Mouse (Mus musculus): ENCODE results near the gene Wfdc2.
"Not testable (repeated sequence)": the region's sequence is repeated elsewhere in the genome, so short reads cannot be mapped to it uniquely, and the experiment has no call there.

The Wfdc2 gene

DNA sequence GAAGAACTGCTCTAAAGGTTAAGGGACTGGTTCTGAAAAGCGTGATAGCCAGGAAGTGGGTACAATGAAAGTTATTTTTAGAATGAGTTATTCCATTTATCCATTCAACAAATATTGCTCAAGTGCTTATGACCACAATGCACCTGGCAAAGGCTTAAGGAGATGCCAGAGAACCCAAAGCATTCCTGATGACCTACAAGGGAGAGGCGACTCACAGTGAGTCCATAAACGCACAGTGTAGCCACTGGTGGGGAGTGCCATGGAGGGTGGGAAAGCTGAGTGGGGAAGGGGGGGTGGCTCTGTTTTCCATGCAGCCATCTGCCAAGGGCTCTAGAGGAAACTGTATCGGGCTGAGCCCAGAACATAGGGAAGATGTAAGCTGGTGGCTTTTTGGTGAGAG lies 12.9 kb upstream of the Wfdc2 start:
- no peak for DNase-seq (ENCODE audit: low read depth, low spot score)

DNA sequence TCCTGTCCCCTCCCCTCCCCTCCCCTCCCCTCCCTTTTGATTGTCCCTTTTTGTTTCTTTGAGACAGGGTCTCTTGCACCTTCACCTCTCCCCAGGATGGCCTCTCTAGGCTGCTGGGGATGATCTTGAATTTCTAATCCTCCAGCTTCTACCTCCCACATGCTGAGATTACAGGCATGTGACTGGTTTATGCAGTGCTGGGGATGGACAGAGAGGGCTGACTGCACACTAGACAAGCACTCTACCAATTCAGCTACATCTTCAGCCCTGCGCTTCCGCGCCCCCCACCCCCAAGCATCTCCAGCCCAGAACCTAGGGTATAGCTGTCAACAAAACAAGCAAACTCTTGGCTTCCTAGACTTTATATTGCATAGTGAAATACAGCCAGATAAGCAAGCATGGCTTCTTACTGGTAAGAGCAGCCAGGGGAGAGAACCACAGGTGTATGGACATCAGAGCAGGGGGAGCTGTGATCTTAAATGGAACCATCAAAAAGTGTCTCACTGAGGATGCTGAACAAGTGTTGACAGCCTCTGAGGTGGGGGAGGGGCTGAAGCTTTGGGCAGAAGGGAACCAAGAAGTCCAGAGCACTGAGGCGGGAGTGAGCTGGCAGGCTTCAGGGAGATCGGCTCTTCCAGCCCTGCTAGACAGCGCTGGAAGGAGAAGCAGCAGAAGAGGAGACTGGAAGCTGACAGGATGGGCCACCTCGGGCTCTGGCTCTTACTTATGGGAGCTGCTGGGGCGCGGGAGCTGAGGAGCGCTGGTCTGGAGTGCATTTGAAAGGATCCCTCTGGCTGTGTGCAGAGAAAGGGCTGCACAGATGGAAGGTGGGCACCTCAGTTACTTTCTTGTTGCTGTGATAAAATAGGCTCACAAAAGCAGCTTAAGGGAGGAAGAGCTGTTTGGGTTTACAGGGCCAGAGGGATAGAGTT lies 12.0 kb upstream of the Wfdc2 start:
- DNase-seq (ENCODE audit: low read depth, low spot score), result no peak

DNA sequence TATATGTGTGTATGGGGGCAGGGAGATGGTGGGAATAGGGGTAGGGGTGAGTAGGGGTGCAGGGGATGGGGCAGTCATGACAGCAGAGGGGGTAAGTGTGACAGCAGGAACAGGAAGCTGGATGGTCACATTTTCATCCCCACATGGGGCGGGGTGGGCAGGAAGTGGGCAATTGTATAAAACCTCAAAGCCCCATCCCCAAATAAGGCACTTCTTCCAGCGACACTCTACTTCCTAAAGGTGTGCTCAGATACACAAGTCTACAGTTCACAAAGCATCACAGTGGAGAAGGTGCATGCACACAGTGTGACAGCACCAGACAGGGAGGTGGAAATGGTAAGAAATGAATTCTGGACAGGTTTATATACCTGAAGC lies 11.3 kb upstream of the Wfdc2 start:
- peak; percentile 24 for DNase-seq (ENCODE audit: low read depth, low spot score)

DNA sequence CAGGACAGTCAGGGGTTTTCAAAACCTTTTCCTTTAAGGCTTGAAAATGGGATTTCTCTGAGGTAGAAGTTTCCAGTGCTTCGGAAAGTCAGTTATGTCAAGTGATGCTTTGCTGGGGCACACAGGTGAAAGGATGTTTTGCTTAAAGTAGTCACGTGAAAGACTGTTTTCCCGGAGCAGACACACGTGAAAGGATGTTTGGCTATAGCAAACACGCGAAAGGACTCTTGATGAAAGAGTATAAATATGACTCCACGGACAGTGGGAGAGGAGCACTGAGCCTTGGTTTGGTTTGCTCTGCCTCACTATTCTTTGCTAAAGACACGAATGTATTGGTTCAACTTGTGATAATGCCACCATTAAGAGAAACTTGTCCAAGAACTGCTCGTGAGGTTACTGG lies 10.7 kb upstream of the Wfdc2 start:
- no peak for DNase-seq (ENCODE audit: low read depth, low spot score)

DNA sequence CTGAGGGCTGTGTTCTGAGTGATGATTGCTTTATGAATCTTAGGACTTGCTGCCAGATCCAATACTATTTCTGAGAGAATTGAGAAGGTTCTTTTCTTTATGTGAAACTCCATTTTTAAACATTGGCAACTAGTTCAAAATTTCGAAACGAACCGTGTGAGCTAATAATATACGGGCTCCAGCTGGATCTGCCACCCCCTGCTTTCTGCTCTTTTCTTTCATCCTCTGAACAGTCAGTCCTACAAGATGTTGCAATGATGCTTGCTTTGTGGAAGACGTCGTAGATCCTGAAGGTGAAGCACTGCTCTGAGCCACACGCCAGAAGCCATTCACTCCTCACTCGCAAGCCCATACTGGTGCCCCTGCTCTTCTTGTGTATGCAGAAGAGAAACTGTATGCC lies 3.8 kb upstream of the Wfdc2 start:
- DNase-seq (ENCODE audit: low read depth, low spot score), result no peak

DNA sequence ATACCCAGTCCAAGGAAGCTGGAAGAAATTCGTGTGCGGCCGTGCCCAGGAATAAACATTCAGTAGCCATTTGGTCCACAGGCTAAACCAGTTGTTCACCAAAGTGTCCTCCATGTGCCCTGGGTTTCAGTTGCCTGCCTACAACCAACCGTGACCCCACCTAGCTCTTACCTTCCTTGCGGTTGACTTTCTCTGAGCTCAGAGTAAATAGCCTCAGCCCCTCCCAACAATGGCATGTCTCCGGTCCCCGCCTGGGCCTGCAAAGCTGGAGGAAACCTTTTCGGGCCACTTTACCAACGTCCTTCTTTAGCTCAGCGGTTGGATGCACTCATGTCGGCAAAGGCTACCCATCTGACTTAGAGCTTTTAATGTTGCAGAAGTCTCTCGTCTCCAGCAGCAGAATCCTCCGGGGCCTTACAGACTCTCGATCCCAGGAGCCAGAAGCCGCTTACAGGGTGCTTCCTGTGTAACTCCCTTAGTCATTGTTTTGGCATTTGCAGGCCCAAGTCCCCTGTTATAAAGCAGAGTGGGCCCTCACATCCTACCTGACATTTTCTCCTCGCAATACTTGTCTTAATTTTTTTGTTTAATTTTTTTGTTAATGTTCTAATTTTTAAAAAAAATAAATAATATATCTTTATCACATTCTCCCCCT lies 3.1 kb upstream of the Wfdc2 start:
- no peak for DNase-seq (ENCODE audit: low read depth, low spot score)

DNA sequence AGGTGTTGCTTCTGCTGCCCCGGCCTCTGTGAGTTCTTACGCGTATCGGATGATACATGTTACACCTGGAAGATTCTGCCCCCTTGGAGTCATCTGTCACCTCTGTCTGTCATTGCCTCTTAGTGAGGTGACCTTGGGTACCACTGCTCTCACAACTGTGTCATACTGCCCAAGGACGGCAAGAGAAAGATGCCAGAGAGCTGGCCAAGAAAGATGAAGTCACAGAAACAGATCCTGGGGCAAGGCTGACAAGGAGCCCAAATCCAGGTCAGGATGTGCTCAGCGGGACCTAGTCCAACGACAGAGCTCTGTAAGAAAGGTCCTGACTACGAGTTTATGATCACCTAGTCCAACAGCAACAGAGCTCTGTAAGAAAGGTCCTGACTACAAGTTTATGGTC lies 2.1 kb upstream of the Wfdc2 start:
- DNase-seq (ENCODE audit: low read depth, low spot score), result no peak

DNA sequence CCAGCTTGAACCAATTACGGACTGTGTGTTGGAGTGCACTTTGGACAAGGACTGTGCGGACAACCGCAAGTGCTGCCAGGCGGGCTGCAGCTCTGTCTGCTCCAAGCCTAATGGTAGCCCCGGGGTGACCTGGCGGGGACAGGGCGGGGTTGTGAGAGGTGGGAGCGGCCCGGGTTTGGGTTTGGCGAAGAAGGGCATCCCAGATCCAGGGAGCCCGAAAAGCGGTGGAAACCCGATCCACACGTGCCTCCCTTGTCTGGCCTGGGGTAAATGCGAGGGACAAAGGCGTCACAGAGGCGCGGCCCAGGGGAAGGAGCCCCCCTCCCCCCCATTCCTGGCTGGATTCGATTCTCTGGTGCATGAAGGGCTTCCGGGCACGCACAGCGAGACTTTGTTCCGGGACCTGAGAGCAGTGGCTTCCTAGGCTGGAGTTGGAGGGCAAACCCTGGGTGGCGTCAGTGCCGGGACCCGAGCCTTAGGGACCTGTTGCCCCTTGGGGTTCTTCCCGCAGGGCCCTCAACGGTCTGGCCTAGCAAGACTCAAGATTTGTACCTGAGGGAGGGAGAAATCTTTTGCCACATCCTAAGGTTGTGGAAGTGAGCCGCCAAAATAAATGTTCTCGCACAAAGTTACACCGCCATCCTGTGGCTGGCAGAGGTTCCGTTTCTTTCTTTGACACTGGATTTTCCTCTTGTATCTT lies 1.3 kb downstream of the Wfdc2 start:
- peak; percentile 68 for DNase-seq (ENCODE audit: low read depth, low spot score)

DNA sequence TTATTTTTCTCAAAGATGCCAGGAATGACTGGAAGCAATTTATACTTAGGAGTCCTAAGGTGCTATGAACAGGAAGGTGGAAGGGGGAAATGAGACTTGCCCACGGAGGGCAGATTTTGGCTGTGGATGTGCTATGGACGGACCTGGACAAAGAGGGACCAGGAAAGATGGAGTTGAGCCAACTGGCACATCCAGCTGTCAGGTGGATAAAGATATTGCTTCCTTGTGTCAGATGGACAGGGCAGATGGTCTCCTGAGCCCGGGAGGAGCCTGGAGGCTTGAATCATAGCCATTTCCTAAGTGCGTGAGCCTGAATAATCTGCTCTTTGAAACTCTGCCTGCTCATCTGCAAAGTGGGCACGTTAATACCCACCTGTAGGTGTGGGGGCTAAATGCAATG lies 2.1 kb downstream of the Wfdc2 start:
- no peak for DNase-seq (ENCODE audit: low read depth, low spot score)

DNA sequence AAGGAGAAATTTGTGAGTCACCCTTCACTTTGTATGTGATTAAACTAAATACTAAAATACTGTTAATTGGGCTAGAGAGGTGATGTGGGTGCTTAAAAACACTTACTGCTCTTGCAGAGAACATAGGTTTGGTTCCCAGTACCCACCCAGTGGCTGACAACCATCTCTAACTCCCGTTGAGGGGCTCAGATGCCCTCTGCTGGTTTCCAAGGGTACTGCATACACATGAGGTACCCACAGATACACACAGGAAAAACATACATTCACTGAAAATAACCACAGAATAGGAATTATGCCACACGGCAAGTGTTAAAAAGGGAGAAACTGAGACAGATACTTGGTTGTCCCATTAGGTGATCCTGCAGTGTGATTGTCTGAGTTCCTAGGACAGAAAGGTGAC lies 4.8 kb downstream of the Wfdc2 start:
- no peak for DNase-seq (ENCODE audit: low read depth, low spot score)

DNA sequence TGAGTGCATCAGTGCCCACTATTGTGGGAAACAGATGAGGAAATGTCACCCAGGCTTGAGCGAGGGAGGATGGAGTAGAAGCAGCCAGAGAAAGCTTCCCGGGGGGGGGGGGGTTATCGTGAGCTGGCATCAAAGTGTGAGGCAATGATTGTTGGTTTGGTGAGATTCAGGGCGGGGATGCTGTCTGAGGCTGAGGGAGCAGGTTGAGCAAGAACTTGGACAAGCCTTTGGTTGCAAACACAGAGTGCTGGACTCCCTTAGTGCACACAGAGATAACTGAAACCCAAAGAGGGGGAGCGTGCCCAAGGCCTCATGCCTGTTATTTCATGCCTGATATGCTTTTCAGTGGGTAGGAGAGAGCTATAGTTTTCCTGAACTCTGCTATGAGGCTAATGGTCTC lies 5.2 kb downstream of the Wfdc2 start:
- DNase-seq (ENCODE audit: low read depth, low spot score), result no peak

DNA sequence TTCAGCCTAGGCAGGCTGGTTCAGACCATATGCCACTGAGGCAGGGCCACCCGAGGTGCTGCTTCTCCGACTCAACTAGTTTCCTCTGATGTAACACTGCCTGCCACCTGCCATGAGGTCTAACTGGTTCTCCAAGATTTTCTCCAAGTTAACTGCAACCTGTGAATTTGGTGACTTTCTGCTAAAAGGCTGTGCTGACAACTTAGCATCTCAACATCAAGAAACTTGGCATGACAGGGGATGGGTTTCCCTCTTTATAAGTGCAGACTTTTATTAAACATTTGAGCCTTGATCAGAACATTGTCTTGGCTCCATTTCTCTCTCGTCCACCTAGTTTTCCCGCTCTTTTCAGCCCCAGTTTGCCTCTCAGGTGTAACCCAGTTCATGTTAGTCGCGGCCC lies 11.1 kb downstream of the Wfdc2 start, which contains the start of gene Spint3:
TSS of gene Spint3 (minus strand) at position 101 of the 400 bp plus-strand sequence.
- DNase-seq (ENCODE audit: low read depth, low spot score), result not testable (repeated sequence)

DNA sequence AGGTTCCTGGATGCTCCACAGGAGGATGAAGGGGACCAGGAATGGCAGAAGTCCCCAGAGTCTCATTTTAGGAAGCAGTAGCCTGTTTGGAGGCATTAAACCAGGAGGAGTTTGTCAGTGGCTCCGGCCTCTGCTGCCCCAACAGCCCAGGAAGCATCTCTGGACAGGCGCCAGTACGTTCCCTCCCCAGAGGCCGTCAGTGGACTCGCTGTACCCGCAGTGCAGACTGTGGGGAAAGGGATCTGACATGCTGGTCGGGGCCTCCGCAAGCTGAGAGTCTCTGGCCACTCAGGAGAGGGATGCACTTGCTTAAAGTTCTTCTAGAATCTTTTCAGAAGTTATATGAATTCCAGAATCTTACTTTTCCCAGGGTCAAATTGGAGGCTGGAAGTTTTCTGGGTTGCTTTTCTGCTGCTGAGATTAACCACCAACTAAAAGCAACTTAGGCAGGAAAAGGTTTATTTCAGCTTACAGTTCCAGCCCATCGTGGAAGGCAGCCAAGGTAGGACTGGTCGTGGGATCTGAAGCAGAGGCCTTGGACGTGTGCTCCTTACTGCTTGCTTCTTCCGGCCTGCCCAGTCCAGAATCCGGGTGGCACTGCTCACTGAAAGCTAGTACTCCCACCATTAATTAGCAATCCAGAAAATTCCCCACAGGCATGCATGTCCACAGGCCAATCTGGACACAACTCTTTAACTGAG lies 23.0 kb downstream of the Wfdc2 start, which contains the start of gene Wfdc6a:
TSS of gene Wfdc6a (minus strand) at position 423 of the 701 bp plus-strand sequence.
- DNase-seq (ENCODE audit: low read depth, low spot score), result not testable (repeated sequence)

DNA sequence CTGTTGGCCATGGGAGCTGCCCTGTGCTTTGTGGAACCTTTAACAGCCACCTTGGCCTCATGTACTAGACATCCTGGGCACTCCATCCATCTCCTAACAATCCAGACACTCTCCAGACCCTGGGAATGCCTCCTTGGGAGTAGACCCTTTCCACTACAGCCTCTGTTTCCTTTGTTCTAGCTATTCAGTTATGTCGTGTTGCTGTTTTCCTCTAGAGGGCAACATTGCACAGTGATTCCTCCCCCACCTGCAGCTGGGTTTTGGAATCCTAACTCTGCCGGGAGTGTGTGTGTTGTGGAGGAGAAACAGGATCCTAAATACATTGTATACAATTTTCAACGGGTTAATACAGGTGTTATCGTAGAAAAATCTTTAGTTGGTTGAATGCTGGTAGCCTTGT lies 29.8 kb downstream of the Wfdc2 start:
- no peak for DNase-seq (ENCODE audit: low read depth, low spot score)

DNA sequence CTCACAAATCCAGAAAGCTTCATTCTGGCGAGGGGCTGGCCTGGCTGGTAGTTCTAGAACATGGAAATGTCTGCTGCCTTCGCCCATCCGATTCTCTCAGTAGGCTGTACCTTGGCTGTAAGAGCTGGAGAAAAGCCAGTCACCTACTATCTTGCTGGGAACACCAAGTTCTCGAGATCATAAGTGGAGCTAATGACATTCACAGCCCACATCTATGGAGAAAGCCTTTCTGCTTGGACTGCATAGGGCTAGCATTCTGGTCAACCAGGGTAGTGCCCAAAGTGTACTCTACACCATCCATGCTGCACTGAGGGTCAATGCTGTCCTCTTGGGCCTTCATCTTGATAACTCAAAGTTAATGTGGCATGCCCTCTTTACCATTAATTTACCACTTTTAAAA lies 31.3 kb downstream of the Wfdc2 start, which contains the start of gene Eppin:
TSS of gene Eppin (minus strand) at position 101 of the 400 bp plus-strand sequence.
- no peak for DNase-seq (ENCODE audit: low read depth, low spot score)

DNA sequence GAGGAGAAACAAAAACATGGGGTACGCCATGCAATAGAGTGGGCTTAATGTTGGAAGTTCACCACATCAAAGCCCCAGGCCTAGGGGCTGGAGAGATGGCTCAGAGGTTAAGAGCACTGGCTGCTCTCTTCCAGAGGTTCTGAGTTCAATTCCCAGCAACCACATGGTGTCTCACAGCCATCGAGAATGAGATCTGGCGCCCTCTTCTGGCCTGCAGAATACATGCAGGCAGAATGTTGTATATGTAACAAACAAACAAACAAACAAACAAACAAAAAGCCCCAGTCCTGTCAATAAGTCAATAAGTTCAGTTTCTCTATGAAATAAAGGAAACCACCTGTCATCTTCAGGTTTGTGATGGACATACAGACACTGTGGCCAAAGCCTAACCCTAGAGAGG lies 38.0 kb downstream of the Wfdc2 start:
- DNase-seq (ENCODE audit: low read depth, low spot score), result no peak

DNA sequence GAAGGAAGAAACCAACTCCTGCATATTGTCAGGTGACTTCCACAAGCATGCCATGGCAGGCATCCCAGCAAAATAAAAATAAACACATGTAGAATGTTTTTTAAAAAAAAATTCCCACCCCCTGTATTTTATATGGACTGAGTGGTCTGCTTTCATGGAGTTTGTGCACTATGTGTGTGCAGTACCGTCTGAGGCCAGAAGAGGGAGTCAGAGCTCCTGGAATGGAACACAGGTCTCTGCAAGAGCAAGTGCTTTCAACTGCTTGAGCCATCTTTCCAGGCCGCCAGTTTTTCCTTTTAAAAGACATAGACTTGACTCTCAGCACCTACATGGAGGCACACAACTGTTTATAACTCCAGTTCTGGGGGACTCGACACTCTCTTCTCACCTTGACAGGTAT lies 41.3 kb downstream of the Wfdc2 start:
- DNase-seq (ENCODE audit: low read depth, low spot score), result no peak

DNA sequence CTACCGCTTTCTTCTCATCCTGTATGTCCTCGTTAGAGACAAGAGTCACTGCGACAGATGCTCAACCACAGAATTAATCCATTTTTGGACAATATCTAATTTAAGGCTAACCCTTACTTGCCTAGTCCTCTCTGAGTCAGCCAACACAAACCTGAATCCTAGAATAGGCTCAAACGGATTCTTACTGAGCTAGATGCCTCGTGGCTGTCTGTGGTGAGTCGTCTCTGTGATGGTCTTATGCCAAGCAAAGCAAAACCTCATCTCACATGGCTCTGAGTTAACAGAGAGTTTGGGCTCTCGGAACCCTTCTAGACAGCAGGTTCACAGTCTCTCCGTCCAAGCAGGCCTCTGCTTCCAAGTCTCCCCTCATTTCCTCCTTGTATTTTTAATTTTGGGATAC lies 42.2 kb downstream of the Wfdc2 start:
- DNase-seq (ENCODE audit: low read depth, low spot score), result no peak

DNA sequence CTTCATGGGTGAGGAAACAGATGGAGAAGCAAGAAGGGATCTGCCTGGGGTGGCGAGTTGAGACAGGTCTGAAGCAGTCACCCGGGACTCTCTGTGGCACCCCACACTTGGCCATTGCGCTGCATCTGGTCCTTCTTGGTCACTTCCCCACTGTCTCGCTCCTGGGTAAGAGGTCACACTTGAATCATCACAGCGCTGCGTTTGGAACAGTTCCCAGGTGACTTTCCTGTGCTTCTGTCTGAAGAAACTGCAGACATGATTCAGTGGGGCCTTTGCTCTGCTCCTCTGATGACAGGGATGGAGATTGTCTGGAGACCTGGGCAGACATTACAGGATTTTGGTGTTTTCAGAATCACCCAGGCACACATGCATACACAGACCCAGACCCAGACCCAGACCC lies 46.6 kb downstream of the Wfdc2 start:
- DNase-seq (ENCODE audit: low read depth, low spot score), result no peak

DNA sequence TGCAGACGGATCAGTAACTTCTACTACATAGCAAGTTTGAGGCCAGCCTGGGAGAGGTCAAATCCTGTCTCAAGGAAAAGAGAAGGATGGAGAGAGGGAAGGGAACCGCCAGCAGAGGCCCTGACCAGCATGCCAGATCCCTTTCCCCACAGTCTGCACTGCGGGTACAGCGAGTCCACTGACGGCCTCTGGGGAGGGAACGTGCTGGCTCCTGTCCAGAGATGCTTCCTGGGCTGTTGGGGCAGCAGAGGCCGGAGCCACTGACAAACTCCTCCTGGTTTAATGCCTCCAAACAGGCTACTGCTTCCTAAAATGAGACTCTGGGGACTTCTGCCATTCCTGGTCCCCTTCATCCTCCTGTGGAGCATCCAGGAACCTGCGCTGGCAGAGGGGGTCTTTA lies 51.3 kb downstream of the Wfdc2 start, which contains the start of the genes Wfdc6b and Wfdc8:
TSS of gene Wfdc6b (plus strand) at position 52 of the 400 bp plus-strand sequence.
TSS of gene Wfdc8 (minus strand) at position 156 of the 400 bp plus-strand sequence.
- not testable (repeated sequence) for DNase-seq (ENCODE audit: low read depth, low spot score)

DNA sequence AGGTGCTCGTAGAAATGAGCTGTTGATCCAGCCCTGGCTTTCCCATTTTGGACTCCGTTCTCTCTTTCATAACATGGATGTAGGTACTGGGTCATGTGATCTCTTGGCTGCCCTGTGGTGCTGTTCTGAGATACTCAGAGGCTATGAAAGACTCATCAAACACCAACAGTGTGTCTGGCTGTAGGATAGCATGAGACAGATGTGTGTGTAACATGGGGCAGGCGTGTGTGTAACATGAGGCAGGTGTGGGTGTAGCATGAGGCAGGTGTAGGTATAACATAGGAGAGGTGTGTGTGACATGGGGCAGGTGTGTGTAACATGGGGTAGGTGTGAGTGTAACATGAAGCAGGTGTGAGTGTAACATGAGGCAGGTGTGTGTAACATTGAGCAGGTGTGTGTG lies 53.2 kb downstream of the Wfdc2 start:
- DNase-seq (ENCODE audit: low read depth, low spot score), result no peak
